Mouse (Mus musculus) embryonic facial prominence, embryonic 11.5 days (tissue): Measurements from ENCODE around the gene Kdm4b. TPM values are rescaled to one million over a fixed set of nuclear protein-coding genes. Genes with fewer than 3 reads are reported as not detected.

Source experiments
- ATAC-seq: fragments of 200-750 bp; cut with Nextera tagmentation; replicated peaks from 2 replicates; pipeline ENCODE4 v1.8.0; 2017; ENCODE audit warnings: low read depth; ENCODE audit not compliant: insufficient number of reproducible peaks, low FRiP score, low TSS enrichment
- DNase-seq: peaks from one replicate; pipeline ENCODE4 v3.0.0-alpha.2; 2015; ENCODE audit warnings: low spot score
- H3K27ac ChIP-seq: fragments of 300-500 bp; sonication (generic); replicated peaks from 2 replicates; pipeline ENCODE4 v1.5.1; 2014; ENCODE audit warnings: mild to moderate bottlenecking, low read depth, low read length, control low read depth
- H3K27me3 ChIP-seq: fragments of 300-500 bp; sonication (generic); 2 replicates; pipeline ENCODE4 v1.6.1; 2014; ENCODE audit warnings: mild to moderate bottlenecking, low read length, moderate library complexity, mixed read lengths; ENCODE audit not compliant: control insufficient read depth, insufficient read depth
- H3K36me3 ChIP-seq: fragments of 300-500 bp; sonication (generic); replicated peaks from 2 replicates; pipeline ENCODE4 v1.6.1; 2014; ENCODE audit warnings: low read depth, mild to moderate bottlenecking, low read length, moderate library complexity, mixed read lengths; ENCODE audit not compliant: control insufficient read depth, insufficient read depth
- H3K4me1 ChIP-seq: fragments of 300-500 bp; sonication (generic); 2 replicates; pipeline ENCODE4 v1.6.1; 2014; ENCODE audit warnings: low read length, mixed read lengths; ENCODE audit not compliant: control insufficient read depth, insufficient read depth
- H3K4me2 ChIP-seq: fragments of 300-500 bp; sonication (generic); 2 replicates; pipeline ENCODE4 v1.6.1; 2014; ENCODE audit warnings: low read depth, mild to moderate bottlenecking, control low read depth, low read length, moderate library complexity
- H3K4me3 ChIP-seq: fragments of 300-500 bp; sonication (generic); 2 replicates; pipeline ENCODE4 v1.5.1; 2014; ENCODE audit warnings: low read depth, low read length, control low read depth
- H3K9ac ChIP-seq: fragments of 300-500 bp; sonication (generic); replicated peaks from 2 replicates; pipeline ENCODE4 v1.6.1; 2014; ENCODE audit warnings: mild to moderate bottlenecking, control low read depth, low read length
- H3K9me3 ChIP-seq: fragments of 300-500 bp; sonication (generic); replicated peaks from 2 replicates; pipeline ENCODE4 v1.6.1; 2016; ENCODE audit warnings: mild to moderate bottlenecking, low read length, inconsistent platforms, mixed read lengths; ENCODE audit not compliant: control insufficient read depth
- WGBS: fragments of 180-500 bp; shearing (Covaris S2); extraction: QIAGEN DNeasy Blood & Tissue Kit; methylation state at CpG from one replicate; pipeline ENCODE4 v1.1.7; 2014; 5-methylcytosine and 5-hydroxymethylcytosine counted together
- polyA plus RNA-seq: library from polyadenylated mRNA; unstranded; fragments of >200 nt; fragmentation: Nextera tagmentation; extraction: Ambion mirVana; gene quantifications from 2 replicates; pipeline ENCODE4 v1.2.1, GENCODE M21; 2014

Gene Kdm4b
- polyA plus RNA-seq, 1 experiment from 2014 or later: 28.2 TPM

DNA sequence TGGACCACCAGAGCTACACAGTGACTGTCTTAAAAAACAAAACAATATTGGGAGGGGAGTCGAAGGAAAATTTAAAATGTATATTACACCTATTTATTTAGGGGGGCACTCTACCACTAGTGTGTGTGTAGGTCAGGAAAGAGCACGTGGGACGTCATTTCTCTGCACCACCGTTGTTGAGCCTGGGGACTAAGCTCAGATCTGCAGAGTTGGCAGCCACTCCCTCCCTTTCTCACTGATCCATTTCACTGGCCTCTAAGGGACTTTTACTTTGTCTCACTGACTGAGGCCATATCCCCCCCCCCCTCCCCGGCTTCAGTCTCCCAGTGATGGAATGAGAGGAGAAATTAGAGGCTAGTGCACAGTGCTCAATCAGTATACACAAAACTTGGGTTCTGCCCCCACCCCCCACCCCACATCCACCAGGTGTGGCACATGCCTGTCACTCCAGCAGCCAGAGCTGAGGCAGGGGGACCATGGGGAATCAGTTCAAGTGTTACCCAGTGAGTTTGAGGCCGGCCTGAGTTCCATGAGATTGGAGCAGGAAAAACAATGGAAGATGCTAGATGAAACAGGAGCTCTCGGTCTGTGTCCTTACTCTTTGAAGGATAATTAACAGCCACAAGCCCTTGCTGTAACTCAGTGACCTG lies 33.9 kb upstream of the Kdm4b start:
- ATAC-seq: no peak

GRCm38 (mm10) chr17:56292531-56293222 lies 33.2 kb upstream of the Kdm4b start, which contains the start of gene Plin3:
Gene Plin3 (minus strand): TSS chr17:56292873.
- DNase-seq: no peak
- no peak within 1 kb of the TSS for H3K4me2 ChIP-seq
- no peaks in the 10 kb centered on the region for H3K27me3 ChIP-seq
- no peak within 1 kb of the TSS for H3K4me3 ChIP-seq
- WGBS: 91% methylated on average over 4 of the region's 4 CpGs
- peaks cover 1% of the 10 kb centered on the region; the same call in 1 of the 2 replicates for H3K4me1 ChIP-seq
- no peak within 1 kb of the TSS for H3K27ac ChIP-seq
- H3K9me3 ChIP-seq: no peaks in the 10 kb centered on the region
- ATAC-seq: no peak
- no peak within 1 kb of the TSS; the same call in 1 of the 2 replicates for H3K9ac ChIP-seq
- no peaks in the 10 kb centered on the region for H3K36me3 ChIP-seq

More for the DNA sequence above, 33.9 kb upstream of the Kdm4b start:
- WGBS: 67% methylated on average over 7 of the region's 7 CpGs
- H3K4me1 ChIP-seq: peaks cover 3% of the 10 kb centered on the region; the same call in 1 of the 2 replicates
- H3K27me3 ChIP-seq: no peaks in the 10 kb centered on the region
- DNase-seq: no peak
- H3K27ac ChIP-seq: no peak overlapping the region
- no peak overlapping the region; the same call in 1 of the 2 replicates for H3K9ac ChIP-seq
- H3K9me3 ChIP-seq: no peaks in the 10 kb centered on the region
- H3K4me3 ChIP-seq: no peak overlapping the region
- no peaks in the 10 kb centered on the region for H3K36me3 ChIP-seq
- H3K4me2 ChIP-seq: no peak overlapping the region

DNA sequence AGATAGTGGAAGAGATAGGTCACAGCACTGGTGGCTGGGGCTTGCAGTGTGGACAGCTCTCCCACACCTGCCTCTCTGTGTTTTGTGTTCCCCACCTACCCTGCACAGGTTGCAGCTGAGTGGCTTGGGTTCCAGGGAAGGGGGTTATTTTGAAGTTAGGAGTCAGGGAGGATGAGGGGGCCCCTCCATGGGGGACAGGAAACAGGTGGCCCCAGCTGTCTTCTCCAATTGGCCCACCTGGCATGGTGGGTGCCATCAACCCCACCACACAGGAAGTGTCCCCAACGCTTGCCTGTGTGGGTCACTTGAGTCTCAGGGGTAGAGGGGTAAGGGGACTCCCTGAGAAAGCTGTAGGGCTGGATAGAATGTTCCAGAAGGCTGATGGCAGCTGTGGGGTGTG lies 32.6 kb upstream of the Kdm4b start:
- DNase-seq (no peak), ATAC-seq (no peak)
- Histone ChIP-seq H3K27me3 (no peaks in the 10 kb centered on the region), H3K4me3 (no peak overlapping the region), H3K9ac (no peak overlapping the region), H3K4me2 (no peak overlapping the region), H3K36me3 (no peaks in the 10 kb centered on the region), H3K4me1 (no peaks in the 10 kb centered on the region; the same call in 1 of the 2 replicates), H3K27ac (no peak overlapping the region), H3K9me3 (no peaks in the 10 kb centered on the region)
- 54% methylated on average over 1 of the region's 1 CpGs for WGBS

DNA sequence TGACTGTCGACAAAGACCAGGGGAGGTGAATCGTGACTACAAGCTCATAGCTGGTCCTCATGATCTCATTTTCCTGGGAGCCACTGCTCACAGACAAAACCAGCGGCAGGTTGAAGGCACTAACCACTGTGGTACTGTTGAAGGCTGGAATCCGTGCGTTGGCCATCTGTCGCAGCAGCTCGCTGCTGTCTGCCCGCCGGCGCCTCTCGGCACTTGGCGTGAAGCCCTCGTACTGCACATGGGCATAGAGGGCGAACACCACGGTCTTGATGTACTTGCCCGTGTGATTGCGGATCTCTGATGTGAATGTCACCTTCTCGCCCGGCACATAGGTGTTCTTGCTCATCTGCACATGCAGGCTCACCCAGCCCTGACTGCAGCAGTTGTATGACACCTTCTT lies 31.6 kb upstream of the Kdm4b start:
- Histone ChIP-seq H3K9me3 (no peaks in the 10 kb centered on the region), H3K4me1 (no peaks in the 10 kb centered on the region; the same call in 1 of the 2 replicates), H3K4me3 (no peak overlapping the region), H3K9ac (no peak overlapping the region), H3K36me3 (no peaks in the 10 kb centered on the region), H3K4me2 (no peak overlapping the region), H3K27ac (no peak overlapping the region), H3K27me3 (no peaks in the 10 kb centered on the region)
- ATAC-seq: no peak
- 94% methylated on average over 19 of the region's 19 CpGs for WGBS
- no peak for DNase-seq

- no peak for ATAC-seq
- H3K4me1 ChIP-seq: no peaks in the 10 kb centered on the region
- no peaks in the 10 kb centered on the region for H3K9me3 ChIP-seq
- H3K27ac ChIP-seq: no peak overlapping the region
- no peak overlapping the region for H3K4me2 ChIP-seq
- no peak for DNase-seq
- no peaks in the 10 kb centered on the region for H3K27me3 ChIP-seq
- H3K4me3 ChIP-seq: no peak overlapping the region
- no peaks in the 10 kb centered on the region for H3K36me3 ChIP-seq
- H3K9ac ChIP-seq: no peak overlapping the region
- 60% methylated on average over 1 of the region's 1 CpGs for WGBS
Measured at GRCm38 (mm10) chr17:56296201-56296600, 29.7 kb upstream of the Kdm4b start.

DNA sequence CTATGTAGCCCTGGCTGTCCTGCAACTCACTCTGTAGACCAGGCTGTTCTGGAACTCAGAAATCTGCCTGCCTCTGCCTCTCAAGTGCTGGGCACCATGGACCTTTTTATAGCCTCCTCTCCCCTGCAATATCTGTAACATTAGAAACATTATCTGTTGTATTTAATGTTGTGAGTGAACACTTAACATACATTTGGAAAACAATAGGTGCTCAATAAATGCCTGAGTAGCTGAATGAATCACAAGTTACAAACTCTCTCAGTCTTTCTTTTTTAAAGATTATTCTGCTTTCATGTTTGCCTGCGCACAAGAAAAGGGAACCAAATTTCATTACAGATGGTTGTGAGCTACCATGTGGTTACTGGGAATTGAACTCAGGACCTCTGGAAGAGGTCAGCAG lies 27.6 kb upstream of the Kdm4b start:
- ATAC-seq (no peak), DNase-seq (no peak)
- Histone ChIP-seq H3K27ac (no peak overlapping the region), H3K36me3 (no peaks in the 10 kb centered on the region), H3K9ac (no peak overlapping the region), H3K4me1 (peaks cover 4% of the 10 kb centered on the region; the same call in 1 of the 2 replicates), H3K27me3 (no peaks in the 10 kb centered on the region), H3K4me3 (no peak overlapping the region), H3K4me2 (no peak overlapping the region), H3K9me3 (no peaks in the 10 kb centered on the region)
- 100% methylated on average over 1 of the region's 1 CpGs for WGBS

DNA sequence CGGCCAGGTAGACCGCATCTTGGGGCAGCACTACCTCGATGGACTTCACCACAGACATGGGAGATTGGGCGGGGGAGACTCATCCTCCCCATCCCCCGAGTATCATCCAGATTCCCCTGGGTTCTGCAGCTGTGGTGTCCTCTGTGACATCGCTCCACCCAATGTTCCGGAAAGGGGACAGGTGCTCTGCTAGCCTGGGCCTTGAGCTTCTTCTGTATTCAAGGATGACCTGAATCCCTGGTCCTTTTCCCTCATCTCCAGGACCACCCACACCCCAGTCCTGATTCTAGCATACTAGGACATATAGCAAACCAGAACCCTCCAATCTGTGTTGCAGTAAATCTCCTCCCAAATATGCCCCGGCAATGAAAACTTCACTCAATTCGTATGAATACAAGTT lies 25.7 kb upstream of the Kdm4b start, which contains the start of gene Arrdc5:
Gene Arrdc5, minus strand, starts transcription at position 101 of the 400 bp plus-strand sequence.
- no peak for ATAC-seq
- no peaks in the 10 kb centered on the region for H3K27me3 ChIP-seq
- no peak within 1 kb of the TSS for H3K4me2 ChIP-seq
- no peak within 1 kb of the TSS for H3K9ac ChIP-seq
- peaks cover 6% of the 10 kb centered on the region for H3K4me1 ChIP-seq
- no peak within 1 kb of the TSS for H3K4me3 ChIP-seq
- no peak for DNase-seq
- no peaks in the 10 kb centered on the region for H3K36me3 ChIP-seq
- WGBS: 90% methylated on average over 9 of the region's 9 CpGs
- no peaks in the 10 kb centered on the region for H3K9me3 ChIP-seq
- H3K27ac ChIP-seq: no peak within 1 kb of the TSS
